Mouse (Mus musculus) heart, postnatal 0 days (tissue): Measurements from ENCODE around the gene Tnfrsf25.

Source experiments
- CTCF ChIP-seq: IDR thresholded peaks from 2 replicates; pipeline ENCODE4 v1.5.1; 2016; ENCODE audit warnings: antibody characterized with exemption, control low read depth, low read depth
- EP300 ChIP-seq: IDR thresholded peaks from 2 replicates; pipeline ENCODE4 v1.6.1; 2016; ENCODE audit warnings: antibody characterized with exemption, low read depth

DNA sequence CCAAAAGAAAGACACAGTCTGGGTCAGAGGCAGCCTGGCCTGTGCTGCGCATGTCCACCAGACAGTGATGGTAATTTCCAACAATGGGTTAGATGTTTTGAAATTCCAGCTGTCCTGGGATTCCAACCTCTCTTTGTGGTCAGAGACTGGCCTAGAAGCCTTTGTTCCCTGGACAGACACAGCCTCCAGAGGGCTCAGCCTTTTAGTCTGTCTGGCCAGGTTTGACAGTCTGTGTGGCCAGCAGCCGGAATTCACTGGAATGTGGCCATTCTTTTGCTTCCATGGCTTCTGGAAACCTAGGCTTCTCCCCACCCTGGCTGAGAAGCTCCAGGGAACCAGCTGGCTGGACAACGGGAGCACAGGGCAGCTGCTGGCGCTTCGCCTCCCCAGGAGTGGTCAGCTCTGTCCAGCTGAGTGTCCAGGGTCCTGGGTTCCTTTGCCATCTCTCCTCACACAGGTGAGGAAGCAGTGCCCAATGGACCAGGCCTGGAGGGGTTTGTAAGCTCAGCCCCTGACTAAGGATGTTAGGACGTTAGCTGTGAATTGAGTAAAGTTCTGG lies 47.5 kb upstream of the Tnfrsf25 start:
- TF ChIP-seq CTCF, result no peak
- no peak for TF ChIP-seq EP300
